Mouse (Mus musculus) WW6 (cell line): ENCODE results near the gene Iqschfp.
A peak's percentile ranks its signal among the peaks of the same experiment; 100 is the strongest.

Experiments
- DNase-seq: peaks from one replicate; pipeline ENCODE4 v3.0.0-alpha.2; 2013; ENCODE audit warnings: low read depth, low spot score

Gene Iqschfp

GRCm38 (mm10) chr3:68525361-68525878 lies 633.4 kb downstream of the Iqschfp start:
- no peak for DNase-seq

DNA sequence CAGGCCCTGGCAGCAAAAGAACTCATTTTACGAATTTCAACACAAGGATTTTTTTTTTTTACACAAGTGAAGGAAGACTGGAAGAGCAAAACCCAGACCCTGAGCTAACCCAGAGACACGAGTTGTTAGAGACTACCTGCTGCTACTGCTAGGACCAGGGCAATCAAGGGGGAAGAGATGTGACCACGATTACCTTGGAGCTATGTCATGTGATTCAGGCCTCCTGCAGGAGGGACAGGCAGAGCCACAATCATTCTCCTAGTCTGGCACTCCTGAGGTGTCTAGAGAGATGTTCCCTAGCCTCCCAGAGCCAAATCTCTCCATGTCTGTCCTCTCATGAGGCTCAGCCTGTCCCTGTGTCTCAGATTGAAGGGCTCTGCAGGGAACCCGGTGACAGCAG lies 634.4 kb downstream of the Iqschfp start:
- no peak for DNase-seq

DNA sequence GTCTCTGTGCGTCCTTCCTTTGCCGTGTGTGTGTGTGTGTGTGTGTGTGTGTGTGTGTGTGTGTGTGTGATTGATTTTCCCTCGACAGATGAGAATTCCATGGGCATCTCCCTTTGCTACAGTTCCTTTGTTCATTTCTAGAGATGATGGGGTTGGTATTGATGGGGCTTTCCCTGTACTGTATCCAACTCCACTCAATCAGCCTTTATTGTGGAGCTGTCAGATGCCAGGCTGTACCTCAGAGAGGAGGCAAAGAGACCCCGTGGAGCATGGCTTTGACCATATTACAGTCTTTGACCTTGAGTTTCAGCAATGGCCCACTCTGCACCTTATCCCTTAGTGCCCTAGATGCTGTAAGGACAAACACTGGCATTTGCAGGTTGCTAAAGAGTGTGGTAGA lies 635.1 kb downstream of the Iqschfp start:
- DNase-seq, result no peak

DNA sequence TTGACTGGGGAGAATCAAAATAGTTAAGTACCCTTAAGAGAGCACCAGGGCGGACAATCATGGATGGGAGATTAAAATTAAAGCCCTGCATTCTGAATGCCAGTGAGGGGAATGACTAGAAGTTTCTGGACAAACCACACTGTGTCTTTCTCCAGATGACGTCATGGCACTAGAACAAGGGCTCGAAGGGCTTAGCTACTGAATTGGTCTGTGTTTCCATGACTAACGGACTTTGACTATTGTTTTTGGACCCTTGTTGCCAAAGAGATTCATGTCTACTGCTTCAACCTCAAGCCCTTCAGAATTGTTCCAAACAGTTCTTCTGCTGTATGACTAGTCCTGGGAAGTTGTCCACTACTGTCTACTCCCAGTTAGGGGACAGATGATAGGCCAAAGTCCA lies 639.9 kb downstream of the Iqschfp start:
- no peak for DNase-seq

GRCm38 (mm10) chr3:68534571-68535051 lies 642.6 kb downstream of the Iqschfp start:
- peak; percentile 22 for DNase-seq

DNA sequence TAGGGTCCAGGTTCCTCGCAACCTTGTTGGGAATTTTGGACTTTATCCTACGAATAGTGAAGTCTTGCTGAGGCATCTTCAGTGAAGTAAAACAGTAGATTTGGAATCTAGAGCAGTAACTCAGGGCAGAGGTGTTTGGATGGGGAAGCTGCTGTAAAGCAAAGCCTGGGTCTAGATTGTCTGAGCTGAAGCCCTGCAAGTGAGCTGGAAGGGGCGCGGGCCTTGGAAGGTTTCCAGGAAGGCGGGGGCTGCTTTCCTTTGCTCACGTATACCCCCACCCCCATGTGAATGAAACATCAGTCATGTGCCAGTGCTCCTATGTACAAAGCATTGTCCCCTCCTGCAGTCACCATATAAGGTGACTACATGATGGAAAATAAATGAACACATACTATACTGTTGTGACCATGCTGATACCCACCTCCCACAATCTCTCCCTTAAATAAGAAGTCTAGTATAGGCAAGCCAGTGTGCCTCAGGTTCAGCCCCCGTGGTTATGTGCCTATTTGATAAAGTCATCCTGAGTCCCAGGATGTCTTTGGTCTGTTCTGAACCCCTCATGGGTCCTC lies 643.2 kb downstream of the Iqschfp start:
- DNase-seq, result no peak

DNA sequence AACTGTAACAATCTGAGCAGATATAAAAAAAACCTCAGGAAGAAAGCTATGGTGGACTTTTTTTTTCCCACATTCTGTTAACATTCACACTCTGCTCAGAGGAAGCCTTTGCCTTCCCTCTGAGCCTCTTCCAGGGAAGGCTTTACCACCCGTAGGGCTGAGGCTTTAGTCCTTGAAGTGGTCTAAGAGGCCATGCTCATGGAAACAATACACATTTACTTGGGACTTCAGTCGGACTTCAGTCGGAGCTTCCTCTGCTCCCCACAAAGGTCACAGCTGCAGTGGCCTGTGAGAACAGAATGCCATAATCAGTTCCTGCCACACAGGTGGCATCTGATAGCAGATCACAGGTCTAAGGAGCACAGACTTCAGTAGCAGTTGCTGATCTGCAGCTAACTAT lies 644.0 kb downstream of the Iqschfp start:
- DNase-seq, result no peak

DNA sequence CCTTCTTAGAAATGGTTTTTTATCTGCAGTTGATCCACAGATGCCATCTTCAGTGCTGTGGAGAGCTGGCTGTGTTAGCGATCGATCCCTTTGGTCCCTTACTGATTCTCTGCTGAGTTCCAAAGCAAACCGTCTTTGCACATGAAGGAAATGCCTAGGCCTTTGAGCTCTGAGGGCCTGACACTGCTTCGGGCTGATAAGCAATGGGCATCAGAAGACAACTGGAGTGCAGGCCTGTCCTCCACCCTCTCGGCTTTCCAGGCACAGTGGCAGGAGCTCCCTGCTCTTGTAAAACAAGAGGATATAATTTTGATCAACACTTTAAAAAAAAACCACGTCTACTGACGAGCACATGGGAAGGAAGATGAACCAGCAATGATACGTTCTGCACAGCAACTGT lies 649.7 kb downstream of the Iqschfp start:
- no peak for DNase-seq

GRCm38 (mm10) chr3:68542944-68543501 lies 651.0 kb downstream of the Iqschfp start:
- peak; percentile 61 for DNase-seq

- DNase-seq, result no peak
Observed at GRCm38 (mm10) chr3:68544811-68545210, 652.8 kb downstream of the Iqschfp start.

DNA sequence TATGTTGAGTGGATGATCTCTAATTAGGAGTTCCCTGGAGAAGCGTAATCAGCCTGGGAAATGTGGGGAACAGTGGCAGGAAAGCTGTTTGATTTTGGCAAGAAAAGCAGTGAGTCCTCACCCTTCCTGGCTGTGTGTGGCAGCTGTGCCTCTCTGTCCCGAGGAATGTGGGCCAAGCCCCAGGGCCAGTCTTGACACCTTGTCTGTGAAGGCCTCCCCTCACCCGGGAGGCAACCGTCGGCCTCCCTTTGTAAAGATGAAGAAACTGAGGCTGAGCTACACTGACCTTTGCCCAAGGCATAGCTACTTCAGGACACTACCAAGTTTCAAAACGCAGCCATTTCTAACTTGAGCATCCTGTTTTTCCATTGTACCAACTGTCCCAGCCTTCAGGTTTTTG lies 653.9 kb downstream of the Iqschfp start:
- no peak for DNase-seq

DNA sequence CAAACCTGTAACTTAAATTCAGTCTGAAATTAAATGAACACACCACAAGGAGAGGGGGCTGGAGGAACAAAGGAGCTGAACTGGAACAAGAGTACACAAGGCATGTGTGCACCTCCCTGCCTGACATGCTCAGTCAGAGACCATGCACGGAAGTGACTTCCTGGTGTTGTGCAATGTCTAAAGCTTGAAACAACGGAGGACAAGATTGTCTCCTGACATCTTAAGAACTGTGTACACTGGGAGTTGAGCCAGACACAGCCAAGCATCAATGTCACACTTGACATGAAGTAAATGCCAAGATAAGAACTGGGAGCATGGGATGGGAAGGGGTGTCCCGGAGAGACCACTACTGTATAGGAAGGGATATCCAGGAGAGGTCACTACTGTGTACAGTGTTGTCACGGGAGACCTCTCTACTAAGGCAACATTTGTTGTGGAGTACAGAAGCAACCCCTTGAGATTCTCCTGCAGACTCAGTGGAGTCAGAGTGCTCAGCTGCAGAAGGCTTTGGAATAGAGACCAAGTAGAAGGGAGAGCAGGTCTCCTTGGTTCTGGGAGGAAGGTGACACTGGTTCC lies 663.1 kb downstream of the Iqschfp start:
- DNase-seq, result no peak

- no peak for DNase-seq
Observed at GRCm38 (mm10) chr3:68556891-68557290, 664.9 kb downstream of the Iqschfp start.

- no peak for DNase-seq
Observed at GRCm38 (mm10) chr3:68558744-68559143, 666.7 kb downstream of the Iqschfp start.

DNA sequence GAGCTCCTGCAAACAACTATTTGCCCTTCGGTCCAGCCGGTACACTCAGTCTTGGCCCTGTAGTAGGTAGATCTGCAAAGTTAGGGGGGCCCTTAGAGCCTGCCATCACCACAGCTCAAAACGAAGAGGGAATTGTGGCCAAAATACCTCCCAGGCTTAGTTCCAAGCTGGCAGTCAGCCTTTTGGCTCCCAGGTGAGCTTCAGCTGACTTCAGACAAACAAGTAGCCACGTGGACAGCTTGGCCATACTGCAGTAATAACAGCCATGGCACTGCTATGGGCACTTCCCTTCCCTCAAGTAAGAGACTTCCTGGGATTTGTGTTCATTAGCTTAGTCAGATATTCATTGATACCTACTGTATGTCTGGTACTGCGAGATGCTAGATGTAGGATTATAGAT lies 668.0 kb downstream of the Iqschfp start:
- DNase-seq, result no peak

- DNase-seq, result no peak
Observed at GRCm38 (mm10) chr3:68562838-68563237, 670.8 kb downstream of the Iqschfp start.

DNA sequence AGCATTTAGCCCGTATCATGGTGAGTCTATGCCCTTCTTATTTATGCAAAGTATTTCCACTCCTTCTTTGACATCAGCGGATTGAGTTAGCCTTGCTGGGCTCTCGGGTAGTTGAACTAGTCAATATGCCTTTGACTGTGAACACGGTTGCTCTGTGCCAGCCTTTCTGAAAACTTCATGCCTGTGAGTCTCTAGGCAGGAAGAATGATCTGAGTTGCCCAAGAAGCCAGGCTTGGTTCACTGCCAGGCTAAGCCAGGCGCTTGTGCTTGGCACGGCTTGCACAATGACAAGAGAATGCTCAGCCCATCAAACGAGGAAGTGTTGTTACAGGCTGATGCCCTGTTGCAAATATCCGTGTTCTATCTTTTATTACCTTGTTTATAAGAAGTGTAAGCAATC lies 671.9 kb downstream of the Iqschfp start:
- no peak for DNase-seq

- DNase-seq, result peak; percentile 50
Observed at GRCm38 (mm10) chr3:68564978-68565674, 673.1 kb downstream of the Iqschfp start.

DNA sequence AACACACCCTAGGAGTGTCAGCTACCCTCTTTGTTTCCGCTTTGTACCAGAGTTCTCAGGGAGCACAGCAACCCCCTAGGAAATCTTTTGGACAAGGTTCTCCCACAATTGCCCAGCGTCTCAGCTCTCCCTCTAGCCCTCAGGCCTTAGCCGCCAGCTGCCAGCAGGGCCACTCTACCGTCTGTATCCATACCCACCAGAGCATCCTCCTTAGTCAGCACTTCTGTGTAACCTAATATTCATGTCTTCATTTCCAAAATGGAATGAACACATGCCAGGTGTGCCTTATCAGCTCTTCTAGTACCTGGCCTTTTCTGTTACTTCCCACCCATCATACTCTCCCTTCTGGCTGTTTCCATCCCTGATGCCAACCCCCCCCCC lies 673.6 kb downstream of the Iqschfp start:
- no peak for DNase-seq

DNA sequence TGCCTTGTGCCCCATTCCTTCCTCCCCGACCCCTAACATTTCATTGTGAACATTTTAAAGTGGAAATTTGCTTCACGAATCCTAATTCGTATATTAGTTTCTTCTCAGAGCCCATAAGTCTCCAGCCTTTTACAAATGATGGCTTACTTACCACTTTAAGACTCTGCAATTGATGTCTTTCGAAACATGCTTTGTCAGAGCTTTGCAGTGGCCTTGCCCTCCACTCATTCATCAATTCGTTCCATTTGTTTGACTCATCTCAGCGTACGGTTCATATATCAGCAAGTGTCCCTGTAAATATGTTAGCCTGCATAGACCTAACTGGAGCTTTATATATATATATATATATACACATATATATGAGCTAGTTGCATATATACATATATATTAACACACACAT lies 675.5 kb downstream of the Iqschfp start:
- no peak for DNase-seq

DNA sequence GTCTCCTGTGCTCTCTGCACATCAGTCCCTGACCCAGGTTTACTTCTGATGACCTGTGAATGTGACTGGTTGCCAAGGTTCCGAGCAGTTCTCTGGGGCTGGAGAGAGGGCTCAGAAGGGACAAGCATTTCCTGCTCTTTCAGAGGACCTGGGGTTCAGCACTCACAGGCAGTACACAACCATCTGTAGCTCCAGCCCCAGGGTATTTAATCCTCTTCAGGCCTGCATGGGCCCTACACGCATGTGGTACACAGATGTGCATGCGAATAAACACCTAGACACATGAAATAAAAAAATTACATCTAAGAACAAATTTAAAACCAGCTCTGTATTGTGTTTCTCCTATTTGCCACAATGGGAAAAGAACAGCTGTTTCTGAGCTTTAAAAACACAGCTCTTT lies 676.1 kb downstream of the Iqschfp start:
- DNase-seq, result no peak

GRCm38 (mm10) chr3:68568716-68569115 lies 676.7 kb downstream of the Iqschfp start:
- DNase-seq, result no peak

DNA sequence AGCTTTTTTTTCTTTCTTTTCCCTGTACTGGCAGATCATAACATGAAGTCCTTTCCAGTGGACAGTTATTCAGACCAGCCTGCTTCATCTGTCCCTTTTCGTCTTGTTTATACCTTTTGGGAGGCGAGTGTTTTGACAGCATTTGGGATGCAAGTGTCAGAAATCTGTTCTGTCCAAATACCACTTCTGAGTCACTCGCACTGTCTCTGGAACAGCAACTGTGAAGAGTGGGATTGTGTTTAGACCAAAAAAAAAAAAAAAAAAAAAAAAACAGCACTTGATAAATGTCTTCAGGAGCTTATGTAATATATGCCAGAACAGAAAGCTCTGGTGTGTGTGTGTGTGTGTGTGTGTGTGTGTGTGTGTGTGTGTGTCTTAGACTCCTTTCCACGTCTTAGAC lies 678.3 kb downstream of the Iqschfp start:
- DNase-seq, result no peak
